Mouse (Mus musculus) liver, postnatal 0 days (tissue): ENCODE results near the gene Arfip1.

Experiments used
- CTCF ChIP-seq: sonication (generic); IDR thresholded peaks from 2 replicates; pipeline ENCODE4 v1.5.1; 2016; ENCODE audit warnings: antibody characterized with exemption, low read depth
- EP300 ChIP-seq: IDR thresholded peaks from 2 replicates; pipeline ENCODE4 v1.6.1; 2016; ENCODE audit warnings: antibody characterized with exemption, low read depth, mild to moderate bottlenecking

DNA sequence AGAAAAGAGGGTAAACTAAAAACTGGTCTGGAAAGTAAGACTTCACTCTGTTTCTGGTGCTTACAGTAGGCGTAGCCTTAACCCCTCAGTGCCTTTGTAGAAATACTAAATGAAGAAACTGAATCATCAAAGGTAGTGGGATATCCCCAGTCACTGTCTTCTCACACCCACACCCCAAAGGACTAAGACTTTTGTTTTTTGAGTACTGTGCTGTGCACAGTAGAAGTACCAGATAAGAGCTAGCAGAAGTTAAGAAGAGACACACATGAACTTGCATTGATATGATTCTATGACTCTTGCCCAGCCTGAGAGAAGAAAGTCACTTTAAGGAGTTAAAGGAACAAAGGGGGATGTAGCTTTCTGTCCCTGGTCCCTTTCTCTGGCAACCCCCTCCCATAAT, 104.9 kb downstream of the Arfip1 start:
- TF ChIP-seq CTCF (no peak), EP300 (no peak)
